Mouse (Mus musculus) embryonic fibroblast, embryonic 13.5 days (primary cell): ENCODE measurements around the gene Vmn1r10. TPM values are rescaled to one million over a fixed set of nuclear protein-coding genes. Genes with fewer than 3 reads are reported as not detected.

Experiments
- H3K27ac ChIP-seq: 2 replicates; pipeline ENCODE4 v1.5.1; 2012; ENCODE audit warnings: low read length, control low read depth, inconsistent platforms; ENCODE audit not compliant: insufficient read depth
- H3K4me1 ChIP-seq: 2 replicates; pipeline ENCODE4 v1.6.1; 2011; ENCODE audit warnings: low read length; ENCODE audit not compliant: control insufficient read depth, insufficient read depth
- H3K4me3 ChIP-seq: 2 replicates; pipeline ENCODE4 v1.5.1; 2011; ENCODE audit warnings: mild to moderate bottlenecking, control low read depth, low read length; ENCODE audit not compliant: insufficient read depth
- CTCF ChIP-seq: IDR thresholded peaks from 2 replicates; pipeline ENCODE4 v1.5.1; 2011; ENCODE audit warnings: mild to moderate bottlenecking, control low read depth, low read length, moderate library complexity, borderline replicate concordance; ENCODE audit not compliant: insufficient read depth
- POLR2A ChIP-seq: IDR thresholded peaks from 2 replicates; pipeline ENCODE4 v1.6.1; 2011; ENCODE audit warnings: low read depth, mild to moderate bottlenecking, control low read depth, low read length, moderate library complexity
- polyA plus RNA-seq: library from polyadenylated mRNA; stranded (reverse); fragments of >200 nt; gene quantifications from 2 replicates; pipeline ENCODE4 v1.2.4, GENCODE M21; 2011; ENCODE audit warnings: low read depth; ENCODE audit not compliant: missing spikeins, insufficient read length

Vmn1r10 gene
- not detected in 2 replicates for polyA plus RNA-seq

DNA sequence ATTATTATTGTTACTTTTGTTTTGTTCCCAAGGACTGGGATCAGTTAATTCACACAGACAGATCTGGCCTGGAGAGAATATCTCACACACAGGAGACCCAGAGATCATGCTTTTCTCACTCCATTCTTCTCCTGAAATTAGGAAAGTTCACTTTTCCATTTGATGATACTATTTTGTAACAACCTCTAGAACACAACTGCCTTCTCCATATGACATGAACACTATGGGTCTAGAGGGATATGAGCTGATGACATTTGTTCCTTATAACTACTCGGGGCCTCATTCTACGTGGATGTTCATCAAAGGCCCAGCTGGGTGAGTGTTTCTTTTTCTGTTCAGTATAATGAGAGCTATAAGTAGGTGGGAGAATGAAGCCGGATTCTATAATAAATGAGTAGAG lies at the start of gene Vmn1r10:
Vmn1r10 (plus strand) TSS at position 301 of the 400 bp plus-strand sequence.
- no peak within 1 kb of the TSS for H3K27ac ChIP-seq
- H3K4me1 ChIP-seq: no peaks in the 10 kb centered on the region
- H3K4me3 ChIP-seq: no peak within 1 kb of the TSS
- TF ChIP-seq CTCF: no peak
- no peak for TF ChIP-seq POLR2A

DNA sequence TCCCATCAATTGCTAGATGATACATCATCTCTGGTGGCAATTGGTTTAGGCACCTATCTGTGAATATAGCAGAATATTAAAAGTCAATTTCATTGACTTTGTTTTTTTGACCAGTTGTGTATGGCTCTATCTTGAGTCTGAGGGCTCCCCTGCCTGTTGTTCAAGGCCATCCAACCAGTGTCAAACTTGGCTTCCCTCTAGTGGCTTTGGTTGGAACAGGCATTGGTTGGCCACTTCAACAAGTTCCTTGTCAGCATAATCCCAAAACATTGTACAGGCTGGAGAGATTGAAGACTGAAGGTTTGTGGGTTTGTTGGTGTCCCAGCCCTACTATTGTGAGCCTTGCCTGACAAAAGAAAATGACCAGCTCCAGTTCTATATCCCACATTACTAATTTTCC lies 45.5 kb upstream of the Vmn1r10 start:
- H3K4me3 ChIP-seq: no peak overlapping the region
- H3K27ac ChIP-seq: no peak overlapping the region
- TF ChIP-seq CTCF: no peak
- no peak for TF ChIP-seq POLR2A
- H3K4me1 ChIP-seq: no peaks in the 10 kb centered on the region

DNA sequence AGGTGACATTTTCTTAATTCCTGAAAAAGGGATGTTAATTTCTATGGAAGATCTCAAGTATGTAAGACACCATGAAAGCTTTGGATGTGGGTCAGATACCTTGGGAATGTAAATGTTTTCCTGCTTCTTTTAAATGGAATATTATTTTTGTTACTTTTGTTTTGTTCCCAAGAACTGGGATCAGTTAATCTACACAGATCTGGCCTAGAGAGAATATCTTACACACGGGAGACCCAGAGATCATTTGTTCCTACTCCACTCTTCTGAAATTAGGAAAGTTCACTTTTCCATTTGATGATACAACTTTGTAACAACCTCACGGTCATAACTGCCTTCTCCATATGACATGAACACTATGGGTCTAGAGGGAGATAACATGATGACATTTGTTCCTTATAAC lies 42.8 kb upstream of the Vmn1r10 start, which contains the start of gene Vmn1r9:
Vmn1r9 (plus strand) TSS at position 301 of the 400 bp plus-strand sequence.
- H3K4me3 ChIP-seq: no peak within 1 kb of the TSS
- no peak within 1 kb of the TSS for H3K27ac ChIP-seq
- no peaks in the 10 kb centered on the region for H3K4me1 ChIP-seq
- TF ChIP-seq CTCF (no peak), POLR2A (no peak)

DNA sequence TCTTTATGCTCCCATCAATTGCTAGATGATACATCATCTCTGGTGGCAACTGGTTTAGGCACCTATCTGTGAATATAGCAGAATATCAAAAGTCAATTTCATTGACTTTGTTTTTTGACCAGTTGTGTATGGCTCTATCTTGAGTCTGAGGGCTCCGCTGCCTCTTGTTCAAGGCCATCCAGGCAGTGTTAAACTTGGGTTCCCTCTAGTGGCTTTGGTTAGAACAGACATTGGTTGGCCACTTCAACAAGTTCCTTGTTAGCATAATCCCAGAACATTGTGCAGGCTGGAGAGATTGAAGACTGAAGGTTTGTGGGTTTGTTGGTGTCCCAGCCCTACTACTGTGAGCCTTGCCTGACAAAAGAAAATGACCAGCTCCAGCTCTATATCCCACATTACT lies 2.9 kb upstream of the Vmn1r10 start:
- Histone ChIP-seq H3K27ac (no peak overlapping the region), H3K4me3 (no peak overlapping the region), H3K4me1 (no peaks in the 10 kb centered on the region)
- TF ChIP-seq POLR2A: no peak
- no peak for TF ChIP-seq CTCF

DNA sequence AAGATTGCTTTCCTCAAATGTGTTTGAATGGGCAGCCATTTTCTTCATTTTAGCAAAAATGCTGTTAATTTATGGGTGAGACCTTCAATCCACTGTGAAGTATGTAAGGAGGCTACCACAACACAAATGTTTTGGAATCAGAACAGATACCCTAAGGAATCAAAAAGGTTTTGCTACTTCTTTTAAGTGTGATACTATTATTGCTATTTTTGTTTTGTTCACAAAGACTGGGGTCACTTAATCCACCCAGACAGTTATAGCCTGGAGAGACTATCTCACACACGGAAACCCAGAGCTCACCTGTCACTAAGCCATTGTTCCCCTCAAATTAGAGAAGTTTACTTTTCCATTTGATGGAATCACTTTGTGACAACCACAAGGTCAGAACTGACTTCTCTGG lies 23.9 kb downstream of the Vmn1r10 start, which contains the start of gene Vmn1r11:
Vmn1r11 (plus strand) TSS at position 301 of the 400 bp plus-strand sequence.
- TF ChIP-seq CTCF: no peak
- TF ChIP-seq POLR2A: no peak
- H3K4me3 ChIP-seq: no peak within 1 kb of the TSS
- H3K27ac ChIP-seq: no peak within 1 kb of the TSS
- no peaks in the 10 kb centered on the region for H3K4me1 ChIP-seq

DNA sequence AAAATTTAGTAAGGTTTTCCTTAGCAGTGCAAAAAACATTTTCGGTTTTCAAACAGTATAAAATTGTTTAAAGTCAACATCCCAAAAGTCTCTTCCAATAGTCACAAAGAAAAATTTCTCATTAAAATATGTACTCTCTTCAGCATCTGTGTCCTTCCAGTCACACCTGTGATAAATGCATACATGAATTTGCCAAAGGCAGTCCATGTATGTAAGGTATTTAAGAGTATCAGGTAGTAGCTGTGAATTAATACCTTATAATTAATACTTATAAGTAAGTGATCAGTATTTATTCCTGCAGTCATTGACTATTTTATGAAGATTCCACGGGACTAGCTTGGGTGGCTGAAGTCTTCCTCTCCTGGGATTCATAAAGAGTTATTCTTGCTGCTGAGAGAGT lies 47.4 kb downstream of the Vmn1r10 start, which contains the start of gene Vmn1r12:
Vmn1r12 (plus strand) TSS at position 301 of the 400 bp plus-strand sequence.
- TF ChIP-seq CTCF (no peak), POLR2A (no peak)
- Histone ChIP-seq H3K4me1 (no peaks in the 10 kb centered on the region), H3K4me3 (no peak within 1 kb of the TSS), H3K27ac (no peak within 1 kb of the TSS)

Other genes starting within 250 kb of the Vmn1r10 start
- gene Nt5c3, start 185.5 kb upstream of the Vmn1r10 start, polyA plus RNA-seq: 17.3 and 27.0 TPM in 2 replicates
- gene Vmn1r4, start 185.4 kb upstream of the Vmn1r10 start, polyA plus RNA-seq: not detected in 2 replicates
- gene Vmn1r5, start 139.2 kb upstream of the Vmn1r10 start, polyA plus RNA-seq: not detected in 2 replicates
- not detected in 2 replicates for gene Vmn1r6, start 112.2 kb upstream of the Vmn1r10 start, polyA plus RNA-seq
- gene Vmn1r7, start 84.1 kb upstream of the Vmn1r10 start, polyA plus RNA-seq: not detected in 2 replicates
- gene Vmn1r8, start 77.2 kb upstream of the Vmn1r10 start, polyA plus RNA-seq: not detected in 2 replicates
- gene Vmn1r9, start 42.7 kb upstream of the Vmn1r10 start, polyA plus RNA-seq: not detected in 2 replicates
- not detected in 2 replicates for gene Vmn1r11, start 24.0 kb downstream of the Vmn1r10 start, polyA plus RNA-seq
- gene Vmn1r12, start 47.5 kb downstream of the Vmn1r10 start, polyA plus RNA-seq: not detected in 2 replicates
- 0.63 and 3.1 TPM in 2 replicates for gene Vmn1r13, start 93.8 kb downstream of the Vmn1r10 start, polyA plus RNA-seq
- gene Vmn1r14, start 122.2 kb downstream of the Vmn1r10 start, polyA plus RNA-seq: not detected in 2 replicates
- gene Vmn1r15, start 148.5 kb downstream of the Vmn1r10 start, polyA plus RNA-seq: not detected in 2 replicates
- gene Vmn1r16, start 220.0 kb downstream of the Vmn1r10 start, polyA plus RNA-seq: not detected in 2 replicates